Mouse (Mus musculus) megakaryocyte, embryonic 14.5 days (primary cell): ENCODE data around the gene Gm21992. TPM values are rescaled to one million over a fixed set of nuclear protein-coding genes. Genes with fewer than 3 reads are reported as not detected.

Source experiments
- H3K27me3 ChIP-seq: replicated peaks from 2 replicates; pipeline ENCODE3; 2012; ENCODE audit warnings: inconsistent platforms
- H3K36me3 ChIP-seq: replicated peaks from 2 replicates; pipeline ENCODE3; 2012; ENCODE audit warnings: low read length, inconsistent platforms, mixed read lengths
- H3K4me1 ChIP-seq: 2 replicates; pipeline ENCODE4 v1.6.1; 2012; ENCODE audit warnings: inconsistent platforms
- H3K4me3 ChIP-seq: replicated peaks from 2 replicates; pipeline ENCODE3; 2012; ENCODE audit warnings: moderate library complexity, mild to moderate bottlenecking, inconsistent platforms
- H3K9me3 ChIP-seq: 2 replicates; pipeline ENCODE4 v1.6.1; 2012; ENCODE audit warnings: inconsistent platforms
- FLI1 ChIP-seq: IDR thresholded peaks from 2 replicates; pipeline ENCODE4 v1.6.1; 2012; ENCODE audit warnings: low read length, inconsistent platforms, mixed read lengths
- GATA1 ChIP-seq: IDR thresholded peaks from 3 replicates; pipeline ENCODE4 v1.6.1; 2012; ENCODE audit warnings: mixed read lengths, low read length, inconsistent platforms, borderline replicate concordance
- polyA plus RNA-seq: library from polyadenylated mRNA; stranded (reverse); fragments of >175 nt; gene quantifications from 2 replicates; pipeline ENCODE4 v1.2.3, GENCODE M21; 2012; ENCODE audit warnings: low replicate concordance; ENCODE audit not compliant: insufficient read depth

Gm21992 gene
- polyA plus RNA-seq, 1 experiment: 4.9 TPM

DNA sequence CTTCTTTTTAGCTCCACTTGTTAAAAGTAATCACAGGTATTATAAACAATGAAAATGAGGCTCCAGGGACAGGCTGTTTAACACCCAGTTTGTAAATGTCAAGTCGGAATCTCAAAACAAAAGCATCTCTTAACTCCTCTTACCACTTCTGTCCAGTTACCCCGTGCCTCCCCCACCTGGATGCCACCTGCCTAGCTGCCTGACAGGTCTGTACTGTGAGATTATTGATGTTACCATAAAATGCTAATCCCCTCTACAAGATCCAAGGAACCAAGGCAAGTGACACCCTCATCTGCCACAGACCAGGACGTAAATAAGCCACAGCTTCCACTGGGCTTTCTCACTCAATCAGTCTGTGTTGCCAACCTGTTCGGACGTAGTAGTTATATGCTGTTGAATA, 111.6 kb downstream of the Gm21992 start:
- Histone ChIP-seq H3K4me3 (no peak overlapping the region), H3K4me1 (peaks cover 14% of the 10 kb centered on the region), H3K36me3 (no peaks in the 10 kb centered on the region), H3K9me3 (peaks cover 9% of the 10 kb centered on the region), H3K27me3 (peaks cover 73% of the 10 kb centered on the region)
- no peak for TF ChIP-seq FLI1
- no peak for TF ChIP-seq GATA1

DNA sequence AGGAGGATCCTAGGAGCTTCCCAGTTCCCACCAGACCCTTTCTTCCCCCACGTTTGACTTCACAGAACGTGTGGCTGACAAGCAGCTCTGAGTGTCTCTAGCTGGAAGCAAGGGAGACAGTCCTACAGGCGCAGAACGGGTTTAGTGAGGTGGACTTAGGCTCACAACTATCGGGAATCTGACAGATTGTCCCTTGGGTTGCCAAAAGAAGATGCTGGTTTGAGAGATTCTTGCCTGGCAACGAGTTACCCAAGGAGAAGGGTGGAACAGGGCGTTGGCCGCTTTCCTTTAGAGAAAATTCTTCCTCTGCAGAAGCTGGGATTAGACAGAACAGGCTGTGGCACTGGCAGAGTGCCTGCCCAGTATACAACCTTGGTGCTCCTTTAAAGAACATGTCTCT, 112.6 kb downstream of the Gm21992 start:
- peaks cover 14% of the 10 kb centered on the region for H3K4me1 ChIP-seq
- no peaks in the 10 kb centered on the region for H3K36me3 ChIP-seq
- peaks cover 9% of the 10 kb centered on the region for H3K9me3 ChIP-seq
- no peak for TF ChIP-seq GATA1
- TF ChIP-seq FLI1: no peak
- peaks cover 70% of the 10 kb centered on the region for H3K27me3 ChIP-seq
- H3K4me3 ChIP-seq: no peak overlapping the region

GRCm38 (mm10) chr19:4698205-4698677, 113.2 kb downstream of the Gm21992 start, which contains the start of gene Gm960:
TSS of gene Gm960 (minus strand) at chr19:4698668.
- Histone ChIP-seq H3K27me3 (peaks cover 68% of the 10 kb centered on the region), H3K36me3 (no peaks in the 10 kb centered on the region), H3K9me3 (peaks cover 9% of the 10 kb centered on the region), H3K4me1 (peaks cover 14% of the 10 kb centered on the region), H3K4me3 (peak within 1 kb of the TSS; percentile 87)
- TF ChIP-seq GATA1 (no peak), FLI1 (no peak)

GRCm38 (mm10) chr19:4697721-4698120, 113.7 kb downstream of the Gm21992 start:
- Histone ChIP-seq H3K36me3 (no peaks in the 10 kb centered on the region), H3K4me1 (peaks cover 14% of the 10 kb centered on the region), H3K27me3 (peaks cover 70% of the 10 kb centered on the region), H3K4me3 (peak overlapping the region; percentile 87), H3K9me3 (peaks cover 9% of the 10 kb centered on the region)
- no peak for TF ChIP-seq GATA1
- no peak for TF ChIP-seq FLI1

DNA sequence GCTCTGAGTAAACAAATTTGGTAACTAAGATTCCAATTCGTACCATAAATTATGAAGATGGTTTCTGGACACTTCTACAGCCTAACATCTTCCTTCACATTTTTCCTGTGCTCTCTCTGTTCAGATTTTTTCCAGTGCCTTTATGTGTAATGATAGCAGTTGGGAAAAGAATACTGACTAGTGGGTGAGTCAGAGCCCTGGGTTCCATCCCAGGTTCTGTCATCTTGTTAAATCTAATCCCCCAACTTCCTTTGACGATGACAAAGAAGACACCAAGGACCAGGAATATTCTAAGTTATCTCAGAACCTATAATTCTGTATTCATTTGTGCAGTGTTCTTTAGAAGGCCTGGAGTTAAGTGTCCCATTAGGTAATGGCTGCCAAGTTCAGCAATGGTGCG, 114.3 kb downstream of the Gm21992 start:
- H3K4me1 ChIP-seq: peaks cover 14% of the 10 kb centered on the region
- no peaks in the 10 kb centered on the region for H3K36me3 ChIP-seq
- H3K9me3 ChIP-seq: peaks cover 9% of the 10 kb centered on the region
- H3K4me3 ChIP-seq: no peak overlapping the region
- TF ChIP-seq GATA1 (no peak), FLI1 (no peak)
- H3K27me3 ChIP-seq: peaks cover 68% of the 10 kb centered on the region

DNA sequence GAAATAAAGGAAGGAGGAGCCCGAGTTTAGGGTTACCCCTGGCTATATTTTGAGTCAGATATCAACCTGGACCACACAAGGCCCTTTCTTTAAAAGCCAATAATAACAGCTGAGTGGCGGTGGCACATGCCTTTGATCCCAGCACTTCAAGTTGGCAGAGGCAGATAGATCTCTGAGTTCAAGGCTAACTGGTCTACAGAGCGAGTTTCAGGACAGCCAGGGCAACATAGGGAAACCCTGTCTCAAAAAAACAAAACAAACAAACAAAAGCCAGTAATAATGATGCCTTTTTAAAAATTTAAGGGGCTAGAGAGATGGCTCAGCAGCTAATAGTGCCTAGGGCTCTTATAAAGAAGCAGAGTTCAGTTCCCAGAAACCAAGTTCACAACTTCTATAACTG, 117.1 kb downstream of the Gm21992 start:
- Histone ChIP-seq H3K27me3 (peaks cover 48% of the 10 kb centered on the region), H3K36me3 (no peaks in the 10 kb centered on the region), H3K9me3 (peaks cover 9% of the 10 kb centered on the region), H3K4me3 (no peak overlapping the region), H3K4me1 (peaks cover 9% of the 10 kb centered on the region)
- TF ChIP-seq GATA1 (no peak), FLI1 (no peak)

Other genes with a start within 250 kb of the Gm21992 start
- gene Lrfn4, start 195.9 kb downstream of the Gm21992 start, polyA plus RNA-seq: 2.4 and 4.7 TPM in 2 replicates
- 17.9 and 27.3 TPM in 2 replicates for gene Rce1, start 186.0 kb downstream of the Gm21992 start, polyA plus RNA-seq
- 16.2 TPM in 1 of 2 replicates, not detected in the other for gene Gm960, start 112.9 kb downstream of the Gm21992 start, polyA plus RNA-seq
- 0.39 TPM in 1 of 2 replicates, not detected in the other for gene Sptbn2, start 100.4 kb downstream of the Gm21992 start, polyA plus RNA-seq
- 0.94 and 2.1 TPM in 2 replicates for gene Rbm4b, start 55.1 kb downstream of the Gm21992 start, polyA plus RNA-seq
- 11.4 and 20.1 TPM in 2 replicates for gene Rbm4, start 17.7 kb downstream of the Gm21992 start, polyA plus RNA-seq
- gene Rbm14, start within 50 bp of the Gm21992 start, polyA plus RNA-seq: 15.3 and 27.4 TPM in 2 replicates
- gene Ccs, start 27.7 kb upstream of the Gm21992 start, polyA plus RNA-seq: 108 and 160 TPM in 2 replicates
- not detected in 2 replicates for gene Ccdc87, start 27.8 kb upstream of the Gm21992 start, polyA plus RNA-seq
- 7.3 TPM in 1 of 2 replicates, not detected in the other for gene Ctsf, start 43.5 kb upstream of the Gm21992 start, polyA plus RNA-seq
- 0.06 TPM in 1 of 2 replicates, not detected in the other for gene Actn3, start 66.3 kb upstream of the Gm21992 start, polyA plus RNA-seq
- 1.7 and 9.4 TPM in 2 replicates for gene Zdhhc24, start 67.1 kb upstream of the Gm21992 start, polyA plus RNA-seq
- gene Bbs1, start 95.0 kb upstream of the Gm21992 start, polyA plus RNA-seq: 0.62 TPM in 1 of 2 replicates, not detected in the other
- gene Dpp3, start 116.7 kb upstream of the Gm21992 start, polyA plus RNA-seq: 67.2 and 71.4 TPM in 2 replicates
- gene Peli3, start 131.5 kb upstream of the Gm21992 start, polyA plus RNA-seq: 0.10 TPM in 1 of 2 replicates, not detected in the other
- 7.2 and 45.3 TPM in 2 replicates for gene Mrpl11, start 150.5 kb upstream of the Gm21992 start, polyA plus RNA-seq
- 1.1 TPM in 2 replicates for gene Npas4, start 178.7 kb upstream of the Gm21992 start, polyA plus RNA-seq
- 0.58 and 0.94 TPM in 2 replicates for gene Slc29a2, start 212.2 kb upstream of the Gm21992 start, polyA plus RNA-seq
- 1.3 and 2.0 TPM in 2 replicates for gene B4gat1, start 227.2 kb upstream of the Gm21992 start, polyA plus RNA-seq
- not detected in 2 replicates for gene AC124502.3, start 227.3 kb upstream of the Gm21992 start, polyA plus RNA-seq
- 82.3 and 110 TPM in 2 replicates for gene Brms1, start 229.7 kb upstream of the Gm21992 start, polyA plus RNA-seq
- gene Rin1, start 238.9 kb upstream of the Gm21992 start, polyA plus RNA-seq: 0.47 TPM in 1 of 2 replicates, not detected in the other